Mouse (Mus musculus): ENCODE measurements at regions not wholly inside any gene's neighbourhood (a gene's known extent, or its start where the extent isn't known, plus 50 kb on each side); places are given as distances from the start of the nearest gene placed in this dataset.

GRCm38 (mm10) chr9:61583281-61584072, 211.3 kb downstream of the Tle3 start:
- no peak for DNase-seq (ENCODE audit: low spot score in 2 of 2)

- DNase-seq (ENCODE audit: low spot score in 2 of 2): peak in 1 of 2 experiments; percentile 10
Measured at GRCm38 (mm10) chr9:61581046-61581445, 208.9 kb downstream of the Tle3 start.

- no peak for DNase-seq (ENCODE audit: low spot score in 2 of 2)
Measured at GRCm38 (mm10) chr9:61578255-61578654, 206.1 kb downstream of the Tle3 start.

GRCm38 (mm10) chr9:61573634-61574359, 201.6 kb downstream of the Tle3 start:
- DNase-seq (ENCODE audit: low spot score in 2 of 2): no peak

- DNase-seq (ENCODE audit: low spot score in 2 of 2): no peak
Measured at GRCm38 (mm10) chr9:61563017-61563416, 190.9 kb downstream of the Tle3 start.

GRCm38 (mm10) chr9:61561551-61561950, 189.4 kb downstream of the Tle3 start:
- no peak for DNase-seq (ENCODE audit: low spot score in 2 of 2)

GRCm38 (mm10) chr9:61558621-61559020, 186.5 kb downstream of the Tle3 start:
- DNase-seq (ENCODE audit: low spot score in 2 of 2): peak; percentile 40 to 51

- no peak for DNase-seq (ENCODE audit: low spot score in 2 of 2)
Measured at GRCm38 (mm10) chr9:61557025-61557424, 184.9 kb downstream of the Tle3 start.

GRCm38 (mm10) chr9:61555173-61555572, 183.0 kb downstream of the Tle3 start:
- DNase-seq (ENCODE audit: low spot score in 2 of 2): no peak

GRCm38 (mm10) chr9:61554611-61555010, 182.4 kb downstream of the Tle3 start:
- DNase-seq (ENCODE audit: low spot score in 2 of 2): peak; percentile 20 to 30

- no peak for DNase-seq (ENCODE audit: low spot score in 2 of 2)
Measured at GRCm38 (mm10) chr9:61553626-61554025, 181.5 kb downstream of the Tle3 start.

GRCm38 (mm10) chr9:61551361-61551760, 179.2 kb downstream of the Tle3 start:
- DNase-seq (ENCODE audit: low spot score in 2 of 2): no peak

- DNase-seq (ENCODE audit: low spot score in 2 of 2): no peak
Measured at GRCm38 (mm10) chr9:61550326-61550725, 178.2 kb downstream of the Tle3 start.

GRCm38 (mm10) chr9:61549692-61550241, 177.6 kb downstream of the Tle3 start:
- no peak for DNase-seq (ENCODE audit: low spot score in 2 of 2)

- no peak for DNase-seq (ENCODE audit: low spot score in 2 of 2)
Measured at GRCm38 (mm10) chr9:61537316-61538189, 165.4 kb downstream of the Tle3 start.

- no peak for DNase-seq (ENCODE audit: low spot score in 2 of 2)
Measured at GRCm38 (mm10) chr9:61533237-61533636, 161.1 kb downstream of the Tle3 start.

- DNase-seq (ENCODE audit: low spot score in 2 of 2): no peak
Measured at GRCm38 (mm10) chr9:61530263-61531045, 158.3 kb downstream of the Tle3 start.

GRCm38 (mm10) chr9:61528286-61528865, 156.2 kb downstream of the Tle3 start:
- no peak for DNase-seq (ENCODE audit: low spot score in 2 of 2)

- DNase-seq (ENCODE audit: low spot score in 2 of 2): no peak
Measured at GRCm38 (mm10) chr9:61527491-61528056, 155.4 kb downstream of the Tle3 start.

- DNase-seq (ENCODE audit: low spot score in 2 of 2): no peak
Measured at GRCm38 (mm10) chr9:61520136-61520535, 148.0 kb downstream of the Tle3 start.

All from gastrocnemius, adult 8-10 months (tissue).